Mouse (Mus musculus) kidney, adult 2 months (tissue): Measurements from ENCODE around the gene Psrc1.

Experiments
- CTCF ChIP-seq: fragments of 200-500 bp; conservative IDR thresholded peaks from 2 replicates; pipeline ENCODE4 v1.5.1; 2011; ENCODE audit warnings: low read depth, mild to moderate bottlenecking, control low read depth, low read length, moderate library complexity, mixed read lengths; ENCODE audit not compliant: insufficient read depth, insufficient read length
- POLR2A ChIP-seq: fragments of 200-500 bp; IDR thresholded peaks from one replicate; pipeline ENCODE4 v1.6.1; 2011; ENCODE audit warnings: low read depth, low read length, control low read depth

DNA sequence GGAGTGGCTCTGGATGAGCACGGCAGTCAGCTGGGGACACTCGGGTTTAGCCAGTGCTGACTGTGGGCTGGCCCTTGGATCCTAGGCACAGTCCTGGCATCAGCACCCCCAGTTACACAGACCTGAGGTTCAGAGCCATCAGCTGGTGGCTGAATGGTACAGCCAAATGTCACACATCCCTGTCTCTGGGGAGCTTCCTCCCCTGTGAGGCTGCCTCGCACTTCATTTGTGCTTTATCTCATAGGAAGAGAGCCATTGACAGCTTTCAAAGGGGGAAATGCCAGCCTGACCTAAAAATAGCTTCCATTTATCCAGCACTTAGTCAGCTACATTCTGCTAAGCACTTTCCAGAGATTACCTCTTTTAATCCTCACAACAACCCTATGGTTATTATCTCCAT lies 20.0 kb upstream of the Psrc1 start:
- TF ChIP-seq POLR2A (no peak), CTCF (no peak)
